Mouse (Mus musculus): ENCODE results near the gene Blvrb.
"Not testable (repeated sequence)": the region's sequence is repeated elsewhere in the genome, so short reads cannot be mapped to it uniquely, and the experiment has no call there.

Gene Blvrb

DNA sequence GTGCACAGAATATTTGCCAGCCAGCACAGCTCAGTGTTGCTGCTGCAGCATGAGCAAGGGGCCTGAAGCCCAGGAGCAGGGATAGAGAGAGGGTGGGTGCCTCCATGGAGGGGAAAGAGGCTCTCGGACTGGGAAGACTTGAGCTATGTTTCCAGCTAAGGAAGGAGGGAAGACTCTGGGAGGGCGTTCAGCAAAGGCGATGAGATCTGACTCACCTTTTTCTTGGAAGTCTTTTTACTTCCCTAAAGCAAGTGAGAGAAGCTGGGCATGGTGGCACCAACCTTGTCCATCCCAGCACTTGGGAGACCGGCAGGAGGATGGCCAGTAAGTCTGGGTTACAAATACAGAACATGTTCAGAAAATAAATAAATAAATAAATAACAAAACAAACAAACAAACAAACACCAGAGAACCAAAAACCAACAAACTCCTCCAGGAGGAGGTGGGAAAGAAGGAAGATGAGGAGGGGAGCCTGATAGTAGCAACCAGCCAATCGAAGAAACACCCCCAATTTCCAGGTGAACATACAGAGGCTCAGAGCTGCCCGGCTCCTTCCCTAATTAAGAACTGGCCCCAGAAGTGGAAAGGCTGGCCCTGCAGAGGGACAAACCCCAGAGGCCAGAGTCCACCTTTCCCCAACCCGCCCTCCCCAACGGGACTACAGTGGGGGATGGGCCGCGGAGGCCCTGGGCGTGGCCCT, 33.3 kb downstream of the Blvrb start:
- DNase-seq (ENCODE audit: low spot score in 2 of 2), result no peak

DNA sequence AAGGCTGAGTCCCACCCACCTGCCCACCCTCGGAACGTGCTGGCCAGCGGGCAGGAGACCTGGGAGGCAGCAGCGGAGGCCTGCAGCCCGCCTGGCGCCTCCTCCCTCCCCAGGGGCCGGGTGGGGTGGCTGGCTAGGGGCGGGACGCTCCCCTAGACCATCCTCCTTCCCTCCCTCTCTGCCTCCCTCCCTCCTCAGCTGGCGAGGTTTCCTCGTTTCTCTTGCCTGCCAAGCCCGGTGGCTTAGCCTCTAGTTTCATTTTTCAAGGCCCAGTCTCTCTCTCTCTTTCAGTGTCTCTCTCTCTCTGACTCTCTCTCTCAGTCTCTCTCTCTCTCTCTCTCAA, 33.8 kb downstream of the Blvrb start:
- peak; percentile 54 to 57 for DNase-seq (ENCODE audit: low spot score in 2 of 2)

DNA sequence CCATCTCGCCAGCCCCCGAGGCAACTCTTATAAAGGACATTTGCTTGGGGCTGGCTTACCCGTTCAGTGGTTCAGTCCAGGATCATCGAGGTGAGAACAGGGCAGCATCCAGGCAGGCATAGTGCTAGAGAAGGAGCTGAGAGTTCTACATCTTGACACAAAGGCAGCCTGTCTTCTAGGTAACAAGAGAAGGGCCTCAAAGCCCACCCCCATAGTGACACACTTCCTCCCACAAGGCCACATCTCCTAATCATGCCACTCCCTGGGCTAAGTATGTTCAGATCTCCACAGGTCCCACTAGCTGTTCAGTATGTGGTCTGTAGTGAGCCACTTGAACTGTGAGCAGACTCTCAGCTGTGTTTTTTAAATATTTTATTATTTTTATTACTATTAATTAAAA, 36.1 kb downstream of the Blvrb start:
- no peak for DNase-seq (ENCODE audit: low spot score in 2 of 2)

DNA sequence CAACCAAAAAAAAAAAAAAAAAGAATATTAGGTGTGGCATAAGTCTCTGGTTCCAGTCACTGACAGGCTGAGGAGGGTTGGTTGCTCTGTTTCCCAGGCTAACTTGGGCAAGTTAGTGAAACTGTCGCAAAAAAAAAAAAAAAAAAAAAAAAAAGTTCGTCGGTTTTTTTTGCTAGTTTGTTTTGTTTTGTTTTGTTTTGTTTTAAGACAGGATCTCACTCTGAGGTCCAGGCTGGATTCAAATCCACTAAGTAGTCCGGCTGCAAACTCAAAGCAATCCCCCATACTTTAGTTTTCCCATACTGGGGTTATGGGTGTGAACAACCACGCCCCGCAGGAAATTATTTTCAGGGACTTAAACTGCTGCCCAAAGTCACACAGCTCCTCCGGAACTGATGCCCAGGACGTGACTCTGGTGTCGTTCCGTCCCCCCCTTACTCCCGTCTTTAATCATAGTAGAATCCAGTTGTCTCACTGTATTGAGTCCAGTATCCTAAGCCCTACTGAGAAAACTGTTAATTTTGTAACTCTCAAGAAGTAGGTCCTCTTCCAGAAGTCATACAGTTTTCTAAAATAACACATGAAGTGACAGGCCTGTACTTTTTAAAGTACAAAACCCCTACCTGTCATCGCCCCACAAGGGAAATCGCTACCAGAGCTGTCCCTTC, 38.5 kb downstream of the Blvrb start:
- no peak for DNase-seq (ENCODE audit: low spot score in 2 of 2)

DNA sequence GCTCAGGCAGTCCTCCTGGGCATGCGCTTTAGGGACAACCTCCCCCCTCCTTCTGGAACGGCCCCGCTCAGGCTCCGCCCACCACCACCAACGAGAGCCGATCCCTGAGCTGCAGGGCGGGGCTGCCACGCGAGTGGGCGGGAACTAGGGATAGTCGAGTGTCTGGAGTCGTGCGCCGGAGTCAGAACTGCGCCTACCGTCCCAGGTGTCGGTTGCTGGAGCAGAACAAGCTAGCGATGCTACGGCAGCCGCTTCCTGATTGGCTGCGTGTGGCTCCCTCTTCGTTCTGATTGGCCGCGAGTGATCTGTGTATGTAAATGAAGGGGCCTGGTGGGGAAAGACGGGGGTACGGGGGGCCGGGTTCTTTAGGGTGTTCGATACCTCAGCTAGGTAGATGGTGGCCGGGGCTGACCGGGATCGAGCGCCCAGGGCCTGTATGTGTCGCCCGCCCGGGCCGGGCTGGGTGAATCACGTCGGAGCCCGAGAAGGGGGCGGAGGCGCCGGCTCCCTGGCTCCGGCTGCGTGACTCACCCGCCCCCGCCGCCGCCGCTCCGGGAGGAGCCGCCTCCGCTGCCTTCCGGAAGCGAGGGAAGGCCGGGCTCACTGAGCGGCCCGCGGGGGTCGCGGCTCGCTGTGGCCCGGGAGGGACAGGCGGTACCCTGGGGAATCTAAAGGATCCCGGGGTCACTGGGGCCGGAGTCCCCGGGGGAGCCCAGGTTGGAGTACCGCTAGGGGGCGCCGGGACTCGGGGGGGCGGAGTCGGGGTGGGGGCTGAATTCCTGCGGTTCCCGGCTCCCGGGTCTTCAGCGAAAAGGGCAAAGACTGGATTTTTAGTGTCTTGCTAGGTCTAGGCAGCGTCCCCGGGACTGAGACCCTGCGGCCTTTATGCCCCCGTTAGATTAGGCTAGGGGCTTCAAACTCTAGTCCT, 39.3 kb downstream of the Blvrb start, which contains the start of gene Sertad1:
TSS of gene Sertad1 (plus strand) at position 141 of the 928 bp plus-strand sequence.
- DNase-seq (ENCODE audit: low spot score in 2 of 2), result peak; percentile 100

DNA sequence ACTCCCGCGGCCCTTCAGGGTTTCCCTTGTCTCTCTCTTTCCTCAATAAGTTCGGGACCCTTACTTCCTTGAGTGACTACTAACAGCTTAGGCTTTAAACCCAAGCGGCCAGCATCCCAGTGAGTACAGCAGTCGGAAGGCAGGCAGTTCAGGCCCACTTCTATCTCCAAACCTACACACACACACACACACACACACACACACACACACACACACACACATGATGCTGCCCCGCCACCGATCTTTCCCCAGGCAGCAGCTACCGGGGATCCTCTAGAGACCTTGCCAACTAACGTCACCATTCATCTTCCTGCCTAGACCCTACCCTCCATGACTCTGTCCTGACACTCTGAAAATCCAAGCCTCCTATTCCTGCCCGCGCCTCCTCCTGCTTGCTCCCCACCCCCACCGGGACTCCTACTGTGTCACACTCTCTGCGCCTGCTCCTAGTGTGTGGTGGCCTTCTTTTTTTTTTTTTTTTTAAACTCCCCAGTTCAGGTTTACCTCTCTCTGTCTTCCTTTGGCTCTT, 40.0 kb downstream of the Blvrb start:
- DNase-seq (ENCODE audit: low spot score in 2 of 2), result peak in 1 of 2 experiments; percentile 16

DNA sequence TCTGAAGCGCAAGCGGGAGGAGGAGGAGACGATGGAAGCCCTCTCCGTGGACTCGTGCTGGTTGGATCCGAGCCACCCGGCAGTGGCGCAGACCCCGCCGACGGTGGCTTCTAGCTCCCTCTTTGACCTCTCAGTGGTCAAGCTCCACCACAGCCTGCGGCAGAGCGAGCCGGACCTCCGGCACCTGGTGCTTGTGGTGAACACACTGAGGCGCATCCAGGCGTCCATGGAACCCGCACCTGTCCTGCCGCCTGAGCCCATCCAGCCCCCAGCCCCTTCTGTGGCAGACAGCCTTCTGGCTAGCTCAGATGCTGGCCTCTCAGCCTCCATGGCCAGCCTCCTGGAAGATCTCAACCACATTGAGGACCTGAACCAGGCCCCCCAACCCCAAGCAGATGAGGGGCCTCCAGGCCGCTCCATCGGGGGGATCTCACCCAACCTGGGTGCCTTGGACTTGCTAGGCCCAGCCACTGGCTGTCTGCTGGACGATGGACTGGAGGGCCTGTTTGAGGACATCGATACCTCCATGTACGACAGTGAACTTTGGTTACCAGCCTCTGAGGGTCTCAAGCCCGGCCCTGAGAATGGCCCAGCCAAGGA, 41.6 kb downstream of the Blvrb start:
- DNase-seq (ENCODE audit: low spot score in 2 of 2), result no peak

DNA sequence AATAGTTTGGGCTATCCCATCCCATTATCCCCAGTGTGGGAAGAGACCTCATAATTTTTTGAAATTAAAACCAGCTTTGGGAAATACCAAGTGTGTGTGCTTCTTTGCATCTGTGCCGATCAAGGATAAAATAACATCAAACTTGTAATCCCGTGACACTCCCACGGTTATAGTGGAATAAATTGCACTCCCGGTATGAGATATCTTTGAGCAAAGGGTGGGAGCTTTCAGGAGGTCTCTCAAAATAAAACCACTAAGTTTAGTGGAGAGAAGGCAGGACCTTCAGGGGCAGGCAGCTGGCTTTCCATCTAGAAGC, 42.4 kb downstream of the Blvrb start:
- no peak for DNase-seq (ENCODE audit: low spot score in 2 of 2)

DNA sequence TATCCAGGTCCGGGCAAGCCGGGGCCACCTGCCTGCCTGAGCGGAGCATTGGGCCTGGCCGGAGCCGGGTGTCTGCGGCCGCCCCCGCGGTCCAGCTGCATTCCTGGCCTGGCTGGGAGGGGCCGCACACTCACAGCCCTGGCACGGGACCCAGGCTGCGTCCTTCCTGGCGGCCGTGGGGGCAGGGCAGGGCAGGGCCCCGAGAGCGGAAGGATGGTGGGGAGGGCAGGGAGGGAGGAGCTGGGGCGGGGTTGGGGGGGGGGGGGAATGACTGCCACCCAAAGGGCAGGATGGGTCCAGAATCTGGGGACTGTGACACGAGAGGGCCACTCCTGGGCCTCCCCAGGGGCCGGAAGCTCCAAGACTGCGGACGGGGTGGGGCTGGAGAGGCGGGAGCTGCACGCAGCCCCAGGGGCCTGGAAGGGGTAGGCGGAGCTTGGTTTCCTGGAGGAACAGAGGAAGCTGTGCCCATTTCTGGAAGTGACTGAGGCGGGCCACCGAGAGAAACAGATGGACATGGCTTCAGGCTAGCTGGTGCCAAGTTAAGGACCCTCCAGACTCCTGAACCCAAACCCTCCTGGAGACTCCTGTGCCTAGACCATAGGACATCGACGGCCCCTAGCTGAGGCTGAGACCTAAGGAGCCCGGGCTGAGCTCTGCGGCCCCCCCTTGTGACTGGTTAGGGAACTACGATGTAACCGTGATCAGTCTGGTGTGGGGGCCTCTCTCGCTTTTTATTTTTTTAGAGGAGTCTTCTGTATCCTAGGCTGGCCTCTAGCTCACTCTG, 43.0 kb downstream of the Blvrb start:
- peak; percentile 85 to 88 for DNase-seq (ENCODE audit: low spot score in 2 of 2)

DNA sequence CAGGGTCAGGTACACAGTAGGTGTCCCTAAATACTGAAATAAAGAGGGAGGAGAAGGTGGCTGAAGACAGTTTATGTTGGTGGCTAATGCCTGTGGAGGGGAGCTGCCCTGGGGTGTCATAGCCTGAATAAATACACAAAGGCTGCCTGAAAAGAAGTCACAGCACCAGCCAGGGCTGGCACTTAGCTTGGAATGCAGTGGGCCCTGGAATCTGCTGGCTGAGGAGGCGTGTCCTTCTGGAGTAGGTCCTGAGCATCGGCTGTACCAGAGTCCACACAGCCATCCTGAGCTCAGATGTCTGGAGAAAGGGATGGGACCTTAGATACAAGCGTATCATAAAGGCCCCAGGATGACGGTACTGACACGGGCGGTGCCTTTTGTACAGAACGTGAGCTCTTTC, 44.1 kb downstream of the Blvrb start:
- DNase-seq (ENCODE audit: low spot score in 2 of 2), result no peak

DNA sequence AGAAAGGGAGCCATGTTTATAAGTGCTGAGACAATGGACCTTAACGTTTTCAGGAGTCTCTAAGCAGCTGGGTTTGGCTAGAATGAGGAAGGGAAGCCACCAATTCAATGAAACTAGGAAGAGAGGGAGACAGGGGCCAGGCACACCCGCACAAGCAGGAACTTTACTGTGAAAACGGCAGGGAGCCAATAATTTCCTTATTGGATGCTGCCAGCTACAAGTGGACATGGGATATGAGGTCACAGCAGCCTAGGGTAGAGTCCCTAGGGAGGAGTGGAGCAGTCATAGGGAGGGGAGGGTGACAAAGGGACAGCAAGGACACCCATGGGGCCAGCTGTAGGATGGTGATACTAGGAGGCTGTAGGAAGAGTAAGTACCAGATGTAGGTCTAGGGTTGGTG, 45.2 kb downstream of the Blvrb start:
- no peak for DNase-seq (ENCODE audit: low spot score in 2 of 2)

DNA sequence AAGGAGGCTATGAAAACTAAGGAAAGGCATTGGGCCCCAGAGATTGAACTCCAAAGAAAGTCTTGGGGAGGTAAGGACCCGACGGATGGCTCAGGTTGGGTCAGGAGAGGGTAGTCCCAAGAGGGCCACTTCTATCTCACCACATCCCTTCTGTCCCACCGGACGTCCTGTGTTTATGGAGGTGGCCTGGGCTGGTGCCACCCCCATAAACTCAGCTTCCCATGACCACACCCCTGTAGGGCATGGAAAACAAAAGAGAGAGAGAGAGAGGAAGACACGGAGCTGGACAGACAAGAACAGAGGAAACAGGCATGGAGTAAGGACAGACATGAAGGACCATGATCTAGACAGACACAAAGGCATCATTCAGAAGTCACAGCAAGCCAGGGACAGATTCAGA, 45.7 kb downstream of the Blvrb start:
- no peak for DNase-seq (ENCODE audit: low spot score in 2 of 2)

DNA sequence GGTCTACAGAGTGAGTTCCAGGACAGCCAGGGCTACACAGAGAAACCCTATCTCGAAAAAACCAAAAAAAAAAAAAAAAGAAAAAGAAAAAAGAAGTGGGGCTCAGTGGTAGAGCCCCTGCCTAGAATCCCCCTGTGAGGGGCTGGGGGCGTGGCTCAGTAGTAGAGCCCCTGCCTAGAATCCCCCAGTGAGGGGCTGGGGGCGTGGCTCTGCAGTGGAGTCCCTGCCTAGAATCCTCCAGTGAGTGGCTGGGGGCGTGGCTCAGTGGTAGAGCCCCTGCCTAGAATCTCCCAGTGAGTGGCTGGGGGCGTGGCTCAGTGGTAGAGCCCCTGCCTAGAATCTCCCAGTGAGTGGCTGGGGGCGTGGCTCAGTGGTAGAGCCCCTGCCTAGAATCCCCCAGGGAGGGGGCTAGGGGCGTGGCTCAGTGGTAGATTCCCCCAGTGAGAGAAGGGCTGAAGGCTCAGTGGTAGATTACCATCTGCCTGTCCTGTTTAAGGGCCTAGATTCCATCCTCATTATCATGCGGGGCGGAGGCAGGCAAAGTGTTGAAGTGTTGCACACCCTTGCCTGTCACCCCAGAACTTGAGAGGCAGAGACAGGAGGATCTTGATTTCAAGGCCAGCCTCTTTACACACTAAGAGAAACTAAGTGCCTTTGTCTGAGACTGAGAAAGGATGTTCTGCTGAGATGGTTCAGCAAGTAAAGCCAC, 47.0 kb downstream of the Blvrb start:
- DNase-seq (ENCODE audit: low spot score in 2 of 2), result not testable (repeated sequence)

DNA sequence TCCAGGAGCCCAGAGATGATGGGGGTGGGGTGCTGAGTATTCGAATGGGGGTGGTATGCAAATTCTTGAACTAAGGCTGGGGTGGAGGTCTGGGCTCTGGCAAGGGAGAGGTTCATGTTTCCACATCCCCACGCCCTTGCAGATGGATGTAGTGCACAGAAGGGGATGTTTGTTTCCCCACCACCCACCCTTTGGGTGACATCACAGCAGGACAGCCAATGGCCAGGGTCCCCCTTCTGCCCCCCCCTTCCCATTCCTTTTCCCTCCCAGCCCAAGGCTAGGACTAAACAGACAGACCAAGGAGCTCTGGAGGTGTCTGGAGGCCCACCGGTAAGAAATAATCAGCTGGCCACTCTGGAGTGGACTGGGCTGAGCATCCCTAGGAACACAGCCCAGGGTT, 51.3 kb downstream of the Blvrb start, which contains the start of gene Prx:
TSS of gene Prx (plus strand) at position 289 of the 400 bp plus-strand sequence.
- no peak for DNase-seq (ENCODE audit: low spot score in 2 of 2)

DNA sequence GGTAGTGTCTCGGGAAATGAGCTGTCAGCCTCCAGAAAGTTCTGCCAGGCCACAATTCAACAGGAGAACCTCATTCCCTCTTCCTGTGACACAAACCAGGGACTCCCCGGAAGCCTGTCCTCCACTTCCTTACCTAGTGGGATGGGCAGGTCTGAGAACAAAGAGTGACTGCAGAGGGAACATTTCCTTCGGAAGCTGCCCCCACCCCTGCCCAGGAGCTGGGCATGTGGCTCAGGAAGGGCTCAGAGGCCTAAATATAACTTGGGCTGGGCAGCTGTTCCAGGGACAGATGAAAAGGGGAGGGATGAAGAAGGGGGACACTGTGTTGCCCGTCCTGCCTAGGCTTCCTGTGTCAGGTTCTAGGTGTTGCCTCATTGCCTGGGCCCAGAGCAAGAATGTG, 53.8 kb downstream of the Blvrb start:
- no peak for DNase-seq (ENCODE audit: low spot score in 2 of 2)

DNA sequence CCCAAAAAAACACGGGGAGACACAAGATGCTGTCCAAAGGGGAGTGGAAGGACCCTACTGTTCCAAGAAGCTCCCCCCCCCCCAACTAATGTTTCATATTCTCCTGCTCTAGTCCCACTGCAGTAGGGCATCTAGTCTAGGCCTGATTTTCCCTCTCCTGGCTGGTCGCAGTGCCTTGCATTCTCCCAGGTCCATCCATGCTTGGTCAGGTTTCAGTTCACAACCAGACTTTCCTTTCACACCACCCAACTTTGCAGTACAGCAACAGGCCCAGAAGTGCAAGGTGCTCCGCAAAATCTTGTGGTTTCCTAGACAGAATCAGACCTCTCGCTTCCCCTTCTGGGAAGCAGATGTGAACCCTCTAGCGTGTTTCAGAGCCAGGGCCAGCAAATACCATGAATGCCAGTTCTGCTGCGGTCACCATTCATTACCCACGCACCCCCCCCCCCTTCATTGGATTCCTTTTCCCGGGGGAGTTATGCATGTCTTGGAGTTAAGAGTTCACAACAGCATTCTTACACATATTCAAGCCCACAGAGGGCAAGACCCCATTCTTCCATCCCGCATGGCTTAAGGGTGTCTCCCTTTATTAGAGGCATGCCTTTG, 59.1 kb downstream of the Blvrb start:
- peak in 1 of 2 experiments; percentile 29 for DNase-seq (ENCODE audit: low spot score in 2 of 2)

DNA sequence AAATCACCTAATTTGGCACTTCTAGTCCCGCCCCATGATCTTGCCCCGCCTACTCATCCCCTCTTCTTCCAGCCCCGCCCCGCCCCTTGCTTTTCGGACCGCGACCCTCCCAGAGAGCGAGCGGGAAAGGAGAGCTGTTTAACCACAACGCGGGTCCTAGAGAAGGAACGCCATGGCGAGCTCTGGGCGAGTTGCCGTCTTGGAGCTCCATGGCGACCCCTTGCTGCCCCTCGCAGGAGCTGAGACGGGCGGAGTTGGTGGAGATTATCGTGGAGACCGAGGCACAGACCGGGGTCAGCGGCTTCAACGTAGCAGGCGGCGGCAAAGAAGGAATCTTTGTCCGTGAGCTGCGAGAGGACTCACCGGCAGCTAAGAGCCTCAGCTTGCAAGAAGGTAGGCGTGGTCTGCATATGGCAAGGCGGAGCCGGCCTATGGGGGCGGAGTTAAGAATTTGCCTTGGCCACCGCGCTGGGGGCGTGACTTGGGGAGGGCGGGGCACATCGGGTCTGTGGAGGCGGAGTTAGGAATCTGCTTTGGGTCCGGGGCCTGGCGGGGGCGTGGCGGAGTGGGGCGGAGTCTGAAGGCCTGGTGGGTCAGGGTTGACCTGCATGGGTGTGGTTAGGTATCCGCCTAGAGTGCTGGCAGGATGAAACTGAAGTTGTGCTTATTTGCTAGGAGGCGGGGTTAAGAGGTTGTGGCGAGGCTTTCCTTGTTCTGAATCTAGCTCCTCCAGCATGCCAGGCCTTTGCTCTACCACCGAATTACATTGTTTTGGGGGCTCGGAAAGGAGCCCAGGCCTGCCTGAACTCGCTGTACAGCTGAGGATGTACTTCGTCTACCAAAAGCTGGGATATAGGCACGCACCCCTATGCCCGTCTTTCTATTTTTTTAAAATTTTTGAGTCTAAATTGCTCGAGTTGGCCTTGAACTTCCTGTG, 60.2 kb downstream of the Blvrb start:
- peak; percentile 100 for DNase-seq (ENCODE audit: low spot score in 2 of 2)

DNA sequence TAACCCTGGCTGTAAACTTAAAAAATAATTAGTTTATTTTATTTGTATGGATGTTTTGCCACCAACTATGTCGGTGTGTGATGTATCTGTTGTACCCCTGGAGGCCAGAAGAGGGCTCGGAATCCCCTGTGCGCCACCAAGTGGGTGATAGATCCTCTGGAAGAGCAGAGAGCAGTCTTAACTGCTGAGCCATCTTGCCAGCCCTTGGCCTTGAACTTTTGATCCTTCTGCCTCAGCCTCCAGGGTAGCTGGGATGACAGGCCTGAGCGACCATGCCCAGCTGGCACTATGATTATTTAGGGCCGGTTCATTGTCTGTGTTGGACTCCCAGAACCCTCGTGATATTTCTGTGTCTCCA, 60.8 kb downstream of the Blvrb start:
- peak; percentile 66 to 76 for DNase-seq (ENCODE audit: low spot score in 2 of 2)

DNA sequence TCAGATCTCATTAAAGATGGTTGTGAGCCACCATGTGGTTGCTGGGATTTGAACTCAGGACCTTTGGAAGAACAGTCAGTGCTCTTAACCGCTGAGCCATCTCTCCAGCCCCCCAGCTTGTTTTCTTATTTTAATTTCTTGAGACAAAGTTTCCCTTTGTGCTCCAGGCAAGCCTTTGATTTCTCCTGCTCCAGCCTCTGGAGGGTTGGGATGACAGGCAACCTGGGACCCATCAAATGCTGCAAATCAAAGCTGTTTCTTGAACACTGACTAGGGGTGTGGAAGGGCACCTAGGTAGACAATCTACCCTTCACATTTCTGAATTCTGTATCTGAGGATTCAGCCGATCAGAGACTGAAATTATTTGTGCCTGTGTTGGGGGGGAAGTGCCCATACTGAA, 63.0 kb downstream of the Blvrb start:
- no peak for DNase-seq (ENCODE audit: low spot score in 2 of 2)

Measured in natural killer cell, adult 2 months (primary cell).